ENCODE assay signal across 7 mouse cellular contexts in genomic region chr4:142080901-142081630, GRCm38 (mm10). TPM values are rescaled to one million over a fixed set of nuclear protein-coding genes. Genes with fewer than 3 reads are reported as not detected.
A peak's percentile ranks its signal among the peaks of the same experiment; 100 is the strongest.
DNase-seq lines count a peak whose midpoint lies in the region; ATAC-seq and TF ChIP-seq lines count a peak whose summit lies in the region.

No protein-coding gene starts in this region.

- H3K4me3 ChIP-seq in midbrain, embryonic 13.5 days (replicated peaks), result no peak overlapping the region
- H3K4me3 ChIP-seq in midbrain, embryonic 11.5 days (ENCODE audit: low read depth, low read length), result no peak overlapping the region
- H3K4me3 ChIP-seq in stomach, postnatal 0 days (ENCODE audit: low read depth, low read length), result peak overlapping the region; percentile 75; the same call in 1 of the 2 replicates

- no peak for DNase-seq in midbrain, embryonic 11.5 days (ENCODE audit: low spot score, missing footprints)
- DNase-seq in cerebellum, postnatal 36 days, result peak; percentile 77 to 81
- DNase-seq in heart, postnatal 4 days, result peak; percentile 49
- peak; percentile 66 to 75 for DNase-seq in layer of hippocampus, postnatal 10 days (ENCODE audit: low spot score in 2 of 2)
- DNase-seq in stomach, postnatal 0 days (ENCODE audit: low spot score), result no peak
- no peak for DNase-seq in testis, postnatal 14 days (ENCODE audit: low spot score)

- H3K4me2 ChIP-seq in midbrain, embryonic 13.5 days (replicated peaks), result no peak overlapping the region
- H3K4me2 ChIP-seq in midbrain, embryonic 11.5 days, result no peak overlapping the region
- peak overlapping the region; percentile 92 for H3K4me2 ChIP-seq in stomach, postnatal 0 days (replicated peaks; ENCODE audit: low read depth)

- no peak overlapping the region for H3K27ac ChIP-seq in midbrain, embryonic 13.5 days
- H3K27ac ChIP-seq in midbrain, embryonic 11.5 days (ENCODE audit: low read depth, low read length), result no peak overlapping the region
- H3K27ac ChIP-seq in stomach, postnatal 0 days (replicated peaks), result peak overlapping the region; percentile 59

- no peak for TF ChIP-seq EP300 in stomach, postnatal 0 days (optimal IDR thresholded peaks at IDR 0.05)

- no peaks in the 10 kb centered on the region for H3K36me3 ChIP-seq in midbrain, embryonic 13.5 days
- H3K36me3 ChIP-seq in midbrain, embryonic 11.5 days (ENCODE audit: control insufficient read depth, insufficient read depth, low read length), result no peaks in the 10 kb centered on the region
- H3K36me3 ChIP-seq in stomach, postnatal 0 days (ENCODE audit: control insufficient read depth, insufficient read depth, low read length), result no peaks in the 10 kb centered on the region

- no peaks in the 10 kb centered on the region for H3K9me3 ChIP-seq in midbrain, embryonic 13.5 days
- no peaks in the 10 kb centered on the region for H3K9me3 ChIP-seq in midbrain, embryonic 11.5 days (ENCODE audit: control insufficient read depth, low read length)
- no peaks in the 10 kb centered on the region for H3K9me3 ChIP-seq in stomach, postnatal 0 days (ENCODE audit: control insufficient read depth, low read length)

- 65% methylated on average over 17 of the region's 18 CpGs for WGBS in midbrain, embryonic 13.5 days
- 66% methylated on average over 17 of the region's 18 CpGs for WGBS in midbrain, embryonic 11.5 days
- 38% methylated on average over 16 of the region's 18 CpGs for WGBS in stomach, postnatal 0 days

- TF ChIP-seq CTCF in stomach, postnatal 0 days (IDR thresholded peaks at IDR 0.05; ENCODE audit: low read depth), result no peak

- ATAC-seq in midbrain, embryonic 13.5 days, result 0 out of 2 replicates have a peak, but pooled peaks have one; percentile 12
- ATAC-seq in midbrain, embryonic 11.5 days (ENCODE audit: low FRiP score), result no peak
- ATAC-seq in stomach, postnatal 0 days (ENCODE audit: low FRiP score, low TSS enrichment), result no peak

- H3K27me3 ChIP-seq in midbrain, embryonic 13.5 days, result peaks cover 47% of the 10 kb centered on the region
- H3K27me3 ChIP-seq in midbrain, embryonic 11.5 days (ENCODE audit: control insufficient read depth, insufficient read depth, low read length), result peaks cover 21% of the 10 kb centered on the region
- no peaks in the 10 kb centered on the region for H3K27me3 ChIP-seq in stomach, postnatal 0 days (ENCODE audit: control insufficient read depth, insufficient read depth, low read length)

- H3K4me1 ChIP-seq in midbrain, embryonic 13.5 days (replicated peaks), result peaks cover 33% of the 10 kb centered on the region
- peaks cover 9% of the 10 kb centered on the region for H3K4me1 ChIP-seq in midbrain, embryonic 11.5 days (ENCODE audit: control insufficient read depth, insufficient read depth, low read length)
- peaks cover 4% of the 10 kb centered on the region for H3K4me1 ChIP-seq in stomach, postnatal 0 days (replicated peaks; ENCODE audit: control insufficient read depth, insufficient read depth)

- no peak overlapping the region for H3K9ac ChIP-seq in midbrain, embryonic 13.5 days (replicated peaks)
- H3K9ac ChIP-seq in midbrain, embryonic 11.5 days (ENCODE audit: low read length), result no peak overlapping the region
- H3K9ac ChIP-seq in stomach, postnatal 0 days (ENCODE audit: low read length), result peak overlapping the region; percentile 35; the same call in 1 of the 2 replicates

RNA-seq across cellular contexts. Expression of gene Tmem51, which starts 3.0 kb away (rescaled TPM):
- 5.7 and 6.4 TPM in 2 replicates for polyA plus RNA-seq in midbrain, embryonic 13.5 days (2015; fragmentation: Nextera tagmentation; extraction: Ambion mirVana)
- polyA plus RNA-seq in midbrain, embryonic 11.5 days (2014; fragmentation: Nextera tagmentation; extraction: Ambion mirVana), result 11.1 and 12.3 TPM in 2 replicates
- total RNA-seq in heart, postnatal 4 days (2021), result 10 to 100 TPM; 34.2 to 40.5 TPM
- 1 to 10 TPM; 7.7 TPM for total RNA-seq in layer of hippocampus, postnatal 10 days (2021)
- 79.0 and 90.0 TPM in 2 replicates for polyA plus RNA-seq in stomach, postnatal 0 days (2015; fragmentation: Nextera tagmentation; extraction: Ambion mirVana)

Comparison
In these comparisons a context has a peak if more than half of its experiments do, and no peak if none do; other contexts are left out.
1. DNase-seq: peak in cerebellum, postnatal 36 days (2 of 2), heart, postnatal 4 days (single experiment) and layer of hippocampus, postnatal 10 days (2 of 2); none in midbrain, embryonic 11.5 days (single experiment), stomach, postnatal 0 days (single experiment) and testis, postnatal 14 days (single experiment).